Mouse (Mus musculus): ENCODE results near the gene Frat1. TPM values are rescaled to one million over a fixed set of nuclear protein-coding genes. Genes with fewer than 3 reads are reported as not detected.
"Not testable (repeated sequence)": the region's sequence is repeated elsewhere in the genome, so short reads cannot be mapped to it uniquely, and the experiment has no call there.

The Frat1 gene
- polyA plus RNA-seq, 1 experiment, result 14.8 TPM

DNA sequence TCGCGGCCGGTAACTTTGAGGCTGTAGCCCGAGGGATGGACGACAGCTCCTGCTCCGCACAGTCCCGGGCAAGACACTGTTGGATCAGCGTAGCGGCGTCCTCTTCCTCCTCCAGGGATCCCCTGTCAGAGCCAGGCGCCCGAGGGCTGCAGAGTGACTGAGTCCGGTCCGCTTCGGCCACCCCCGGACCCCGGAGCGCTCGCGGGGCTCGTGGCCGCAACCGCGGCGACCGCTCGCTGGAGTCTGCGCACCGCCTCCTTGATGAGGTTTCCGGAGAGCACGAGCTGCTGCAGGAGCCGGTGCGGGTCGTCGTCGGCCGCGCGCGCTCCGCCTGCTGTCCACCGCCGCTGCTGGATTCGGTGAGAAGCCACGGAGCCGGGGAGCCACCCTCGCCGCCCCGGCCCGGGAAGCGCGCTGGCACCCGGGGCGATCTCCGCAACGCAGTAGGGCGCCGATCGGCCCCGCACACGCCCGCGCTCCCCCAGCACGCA is 17.4 kb downstream of the Frat1 start:
- peak; percentile 64 for DNase-seq (ENCODE audit: low read depth)
- TF ChIP-seq CTCF (IDR thresholded peaks at IDR 0.05; ENCODE audit: borderline replicate concordance, extremely low read depth, insufficient read depth, insufficient read length) (no peak), POLR2A (IDR thresholded peaks at IDR 0.05; ENCODE audit: borderline replicate concordance, extremely low read depth, insufficient read depth, insufficient read length, poor library complexity, severe bottlenecking) (no peak)

DNA sequence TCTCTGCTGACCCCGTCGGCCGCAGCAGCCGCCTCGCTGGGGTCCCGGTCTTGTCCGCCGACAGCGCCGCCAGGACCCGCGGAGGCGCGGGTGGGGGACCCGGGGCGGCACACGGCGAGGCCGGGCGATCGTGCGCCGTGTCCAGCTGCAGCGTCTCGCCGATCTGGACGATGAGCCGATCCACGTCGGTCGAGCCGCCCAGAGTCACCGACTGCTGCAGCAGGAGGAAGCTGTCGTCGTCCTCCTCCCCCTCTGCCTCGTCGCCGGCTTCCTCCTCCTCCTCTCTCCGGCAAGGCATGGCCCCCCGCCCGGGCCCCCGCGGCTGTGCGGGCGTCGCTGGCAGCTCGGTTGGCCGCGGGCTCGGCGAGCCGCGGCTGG is 17.8 kb downstream of the Frat1 start:
- DNase-seq (ENCODE audit: low read depth), result not testable (repeated sequence)

DNA sequence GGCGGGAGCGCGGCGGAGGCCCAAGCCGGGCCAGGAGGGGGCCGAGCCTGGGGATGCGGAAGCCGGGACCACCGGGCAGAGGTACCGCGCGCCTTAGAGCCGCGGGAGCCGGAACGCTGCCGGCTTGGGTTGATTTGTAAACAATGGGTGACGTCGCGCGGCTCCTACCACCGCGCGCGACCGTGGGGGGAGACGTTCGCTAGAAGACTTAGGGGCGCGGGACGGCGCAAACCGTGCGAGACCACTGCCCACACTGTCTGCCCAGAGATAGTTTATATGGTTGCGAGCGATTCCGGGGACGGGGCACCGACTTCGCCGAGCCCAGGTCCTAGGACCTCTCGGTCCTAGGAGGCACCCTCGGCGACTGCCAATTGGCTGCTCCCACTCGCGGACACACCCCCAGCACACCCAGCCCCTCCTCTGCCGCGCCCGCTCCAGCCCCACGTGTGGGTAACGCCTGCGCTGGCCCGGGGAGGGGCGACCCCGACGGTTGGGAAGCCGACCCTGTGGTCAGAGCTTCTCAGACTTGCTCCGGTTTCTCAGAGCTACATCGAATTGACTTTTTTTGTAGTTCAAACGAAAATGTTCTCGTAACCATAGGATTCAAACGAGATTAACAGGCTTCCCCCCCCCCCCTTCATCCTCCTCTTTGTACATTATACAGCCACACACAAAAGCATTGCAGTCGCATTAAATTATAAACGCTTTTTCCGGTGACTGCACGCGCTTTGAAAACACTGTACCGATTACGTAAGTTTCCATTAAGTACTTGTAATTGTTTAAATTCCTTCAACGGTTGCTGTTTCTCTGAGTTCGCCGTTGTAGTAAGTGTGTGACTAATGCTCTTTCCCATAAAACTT is 18.5 kb downstream of the Frat1 start, which contains the start of gene Frat2:
Gene Frat2 (minus strand): TSS at position 141 of the 860 bp plus-strand sequence.
- peak; percentile 98 for DNase-seq (ENCODE audit: low read depth)
- TF ChIP-seq POLR2A (IDR thresholded peaks at IDR 0.05; ENCODE audit: borderline replicate concordance, extremely low read depth, insufficient read depth, insufficient read length, poor library complexity, severe bottlenecking), result peak; percentile 46; the same call in 1 of the 2 replicates
- no peak for TF ChIP-seq CTCF (IDR thresholded peaks at IDR 0.05; ENCODE audit: borderline replicate concordance, extremely low read depth, insufficient read depth, insufficient read length)

DNA sequence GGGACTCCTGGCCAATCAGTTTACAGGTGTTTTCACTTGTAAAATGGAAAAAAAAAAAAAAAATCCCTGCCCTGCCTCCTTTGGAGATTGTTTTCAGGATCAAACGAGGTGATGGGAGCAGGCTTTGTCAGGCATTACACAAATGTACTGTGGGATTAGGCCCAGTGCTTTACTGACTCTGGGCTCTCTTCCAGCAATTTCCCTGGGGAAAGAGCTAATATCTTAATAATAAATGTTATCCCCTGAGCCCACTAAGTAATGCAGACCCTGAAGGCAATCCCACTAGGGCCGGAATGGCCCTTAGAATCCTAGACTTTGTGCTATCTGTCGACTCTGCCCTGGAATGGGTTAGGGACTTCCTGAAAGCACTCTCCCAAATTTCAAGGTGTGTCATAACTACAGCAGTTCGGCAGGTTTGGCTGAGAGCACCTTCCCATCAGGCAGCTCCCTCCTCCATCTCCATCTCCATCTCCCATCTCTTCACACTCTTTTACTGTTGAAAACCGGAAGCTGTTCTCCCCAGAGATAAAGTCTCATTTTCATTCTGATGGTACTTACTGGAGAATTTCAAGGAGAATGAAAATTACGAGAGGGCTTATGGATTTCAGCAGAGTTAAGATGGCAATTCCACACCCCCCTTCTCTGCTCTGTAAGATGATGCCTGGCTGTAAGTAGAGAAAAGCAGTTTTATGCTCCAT is 20.4 kb downstream of the Frat1 start:
- TF ChIP-seq CTCF (IDR thresholded peaks at IDR 0.05; ENCODE audit: borderline replicate concordance, extremely low read depth, insufficient read depth, insufficient read length), result no peak
- TF ChIP-seq POLR2A (IDR thresholded peaks at IDR 0.05; ENCODE audit: borderline replicate concordance, extremely low read depth, insufficient read depth, insufficient read length, poor library complexity, severe bottlenecking), result no peak
- DNase-seq (ENCODE audit: low read depth), result peak; percentile 61

DNA sequence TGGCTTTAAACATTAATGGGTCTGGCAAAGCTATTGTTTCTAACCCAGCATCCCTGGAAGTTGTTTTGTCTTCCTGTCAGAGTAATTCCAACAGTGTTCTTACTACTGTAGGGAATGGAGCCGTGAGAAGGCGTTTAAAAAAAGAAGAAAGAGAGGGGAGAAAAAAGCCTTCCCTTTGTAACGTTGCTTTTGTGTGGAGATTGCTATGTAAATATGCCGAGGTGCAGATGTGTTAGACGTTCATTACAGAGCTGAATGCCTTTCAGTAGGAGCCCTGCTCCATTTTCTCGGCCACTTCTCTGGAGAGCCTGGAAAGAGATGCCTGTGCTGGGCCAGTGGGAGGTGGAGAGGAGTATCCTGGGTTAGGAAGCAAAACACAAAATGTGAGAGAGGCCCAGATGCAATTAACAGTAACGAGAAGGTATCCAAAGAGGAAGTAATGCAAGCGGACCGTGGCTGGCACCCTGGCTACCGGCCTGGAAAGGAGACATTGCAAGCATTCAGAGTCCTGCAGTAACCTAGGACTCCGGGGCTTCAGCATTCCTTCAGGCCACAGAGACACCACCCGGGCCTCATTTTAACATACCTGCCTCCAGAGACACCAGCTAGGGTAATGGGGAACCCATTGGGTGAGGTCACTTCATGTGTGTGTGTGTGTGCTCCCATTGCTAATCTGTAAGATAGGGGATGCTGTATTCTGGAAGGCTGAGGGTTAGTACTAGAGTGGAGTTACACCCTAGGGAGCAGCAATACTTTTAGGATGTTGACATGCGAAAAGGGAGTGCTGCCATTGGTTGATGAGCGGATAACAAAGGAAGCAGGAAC is 21.2 kb downstream of the Frat1 start:
- DNase-seq (ENCODE audit: low read depth), result peak; percentile 81

DNA sequence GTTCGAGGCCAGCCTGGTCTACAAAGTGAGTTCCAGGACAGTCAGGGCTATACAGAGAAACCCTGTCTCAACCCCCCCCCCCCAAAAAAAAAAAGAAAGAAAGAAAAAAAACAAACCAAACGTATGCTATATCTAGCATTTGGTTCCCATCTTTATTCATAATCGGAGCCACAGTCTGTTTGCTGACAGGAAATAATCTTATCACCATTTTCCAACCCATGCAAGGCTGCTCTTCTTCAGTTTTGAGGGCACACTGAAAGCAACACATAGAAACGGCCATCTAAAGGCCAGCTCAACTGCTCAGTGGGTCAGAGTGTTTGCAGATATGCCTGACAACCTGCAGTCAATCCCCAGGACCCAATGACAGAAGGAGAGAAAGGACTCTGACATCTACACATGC is 22.7 kb downstream of the Frat1 start:
- DNase-seq (ENCODE audit: low read depth), result no peak
- TF ChIP-seq CTCF (IDR thresholded peaks at IDR 0.05; ENCODE audit: borderline replicate concordance, extremely low read depth, insufficient read depth, insufficient read length) (no peak), POLR2A (IDR thresholded peaks at IDR 0.05; ENCODE audit: borderline replicate concordance, extremely low read depth, insufficient read depth, insufficient read length, poor library complexity, severe bottlenecking) (no peak)

More for the DNA sequence above, 21.2 kb downstream of the Frat1 start:
- TF ChIP-seq POLR2A (IDR thresholded peaks at IDR 0.05; ENCODE audit: borderline replicate concordance, extremely low read depth, insufficient read depth, insufficient read length, poor library complexity, severe bottlenecking) (no peak), CTCF (IDR thresholded peaks at IDR 0.05; ENCODE audit: borderline replicate concordance, extremely low read depth, insufficient read depth, insufficient read length) (no peak)

DNA sequence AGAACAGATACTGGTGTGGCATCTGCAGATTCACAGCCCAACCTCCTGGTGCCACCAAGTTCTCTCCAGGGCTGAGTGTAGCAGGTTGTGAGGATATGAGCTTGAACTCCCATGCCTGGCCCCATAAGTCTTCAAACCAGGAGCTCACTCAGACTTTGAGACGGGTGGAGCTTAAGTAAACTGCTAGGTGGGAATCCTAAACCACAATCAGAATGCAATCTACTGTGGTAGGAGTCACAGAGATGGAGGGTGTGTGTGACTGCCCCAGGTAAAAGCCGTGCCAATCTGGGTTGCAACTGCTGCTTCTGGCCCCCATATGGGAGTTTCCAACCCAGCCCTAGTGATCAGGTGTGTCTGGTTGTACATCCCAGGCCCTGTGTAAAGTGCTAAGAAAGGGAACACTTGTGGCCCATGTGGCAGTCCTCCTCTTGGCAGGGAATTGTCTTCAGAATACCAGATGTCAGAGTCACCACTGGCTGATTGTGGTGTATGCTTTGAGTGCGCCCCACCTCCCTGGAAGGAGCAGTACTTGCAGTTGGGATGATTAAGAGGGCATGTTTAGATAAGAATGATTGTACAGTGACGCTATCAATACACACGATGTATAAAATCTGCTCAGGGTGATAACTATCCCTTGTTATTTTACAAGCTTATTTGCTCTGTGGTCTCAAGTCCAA is 27.5 kb downstream of the Frat1 start:
- no peak for TF ChIP-seq POLR2A (IDR thresholded peaks at IDR 0.05; ENCODE audit: borderline replicate concordance, extremely low read depth, insufficient read depth, insufficient read length, poor library complexity, severe bottlenecking)
- no peak for TF ChIP-seq CTCF (IDR thresholded peaks at IDR 0.05; ENCODE audit: borderline replicate concordance, extremely low read depth, insufficient read depth, insufficient read length)
- no peak for DNase-seq (ENCODE audit: low read depth)

DNA sequence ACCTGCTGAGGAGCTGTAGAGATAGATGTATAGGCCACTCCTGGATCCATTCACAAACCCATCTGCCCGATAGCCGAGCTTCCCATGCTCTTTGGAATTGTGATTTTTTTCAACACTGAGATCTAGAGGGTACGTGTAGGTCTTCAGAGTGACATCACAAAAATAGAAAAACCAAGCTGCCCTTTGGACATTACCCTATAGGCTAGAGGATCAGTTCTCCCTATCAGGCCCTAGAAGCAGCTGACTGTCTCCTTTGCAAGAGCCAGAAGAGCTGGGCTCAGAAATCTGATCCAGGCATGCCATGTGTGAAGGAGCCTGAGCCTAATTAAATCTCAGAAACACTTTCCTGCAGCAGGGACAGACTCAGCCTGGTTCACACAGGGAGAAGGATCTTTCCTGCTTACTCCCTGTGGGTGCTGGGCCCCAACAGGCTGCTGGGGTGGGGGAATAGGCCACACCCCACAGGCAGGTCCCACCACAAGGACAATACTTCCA is 28.1 kb downstream of the Frat1 start:
- TF ChIP-seq CTCF (IDR thresholded peaks at IDR 0.05; ENCODE audit: borderline replicate concordance, extremely low read depth, insufficient read depth, insufficient read length), result no peak
- no peak for TF ChIP-seq POLR2A (IDR thresholded peaks at IDR 0.05; ENCODE audit: borderline replicate concordance, extremely low read depth, insufficient read depth, insufficient read length, poor library complexity, severe bottlenecking)
- DNase-seq (ENCODE audit: low read depth), result no peak

DNA sequence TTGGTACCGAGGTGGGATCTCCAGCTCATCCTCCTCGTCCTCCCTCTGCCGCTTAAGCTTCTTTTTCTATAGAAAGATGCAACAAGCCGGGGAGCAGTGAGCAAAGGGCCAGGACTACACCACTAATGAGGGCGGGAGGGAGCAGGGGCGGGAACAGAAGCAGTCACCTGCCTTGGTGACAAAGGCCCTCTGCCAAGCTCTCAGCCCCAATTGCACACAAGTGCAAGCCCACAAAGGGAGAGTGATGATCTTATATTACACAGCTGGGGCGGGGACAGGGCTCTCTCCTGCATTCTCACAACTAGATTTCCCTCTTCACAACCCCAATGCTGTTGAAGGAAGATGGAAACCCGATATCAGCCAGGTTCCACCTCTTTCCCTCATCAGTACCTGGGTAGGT is 36.9 kb downstream of the Frat1 start:
- no peak for DNase-seq (ENCODE audit: low read depth)
- TF ChIP-seq POLR2A (IDR thresholded peaks at IDR 0.05; ENCODE audit: borderline replicate concordance, extremely low read depth, insufficient read depth, insufficient read length, poor library complexity, severe bottlenecking), result no peak
- TF ChIP-seq CTCF (IDR thresholded peaks at IDR 0.05; ENCODE audit: borderline replicate concordance, extremely low read depth, insufficient read depth, insufficient read length), result no peak

DNA sequence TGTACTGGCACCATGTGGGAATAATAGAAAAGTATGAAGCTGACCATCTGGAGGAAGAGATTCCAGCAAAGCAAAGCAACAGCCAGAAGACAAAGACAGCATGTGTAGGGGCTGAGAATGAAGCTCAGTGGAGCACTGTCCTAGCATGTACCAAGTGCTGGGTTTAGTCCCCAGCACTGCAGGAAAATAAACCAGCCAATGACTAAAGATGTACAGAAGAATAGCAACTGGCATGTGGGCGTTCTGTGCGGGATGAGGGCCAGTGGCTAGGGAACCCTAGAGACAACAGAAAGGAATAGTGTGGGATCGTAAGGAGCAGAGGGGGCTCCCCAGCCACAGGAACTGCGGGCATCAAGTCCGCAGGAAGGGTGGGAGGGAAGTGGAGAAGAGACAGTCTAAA is 39.5 kb downstream of the Frat1 start:
- no peak for TF ChIP-seq CTCF (IDR thresholded peaks at IDR 0.05; ENCODE audit: borderline replicate concordance, extremely low read depth, insufficient read depth, insufficient read length)
- TF ChIP-seq POLR2A (IDR thresholded peaks at IDR 0.05; ENCODE audit: borderline replicate concordance, extremely low read depth, insufficient read depth, insufficient read length, poor library complexity, severe bottlenecking), result no peak
- DNase-seq (ENCODE audit: low read depth), result no peak

DNA sequence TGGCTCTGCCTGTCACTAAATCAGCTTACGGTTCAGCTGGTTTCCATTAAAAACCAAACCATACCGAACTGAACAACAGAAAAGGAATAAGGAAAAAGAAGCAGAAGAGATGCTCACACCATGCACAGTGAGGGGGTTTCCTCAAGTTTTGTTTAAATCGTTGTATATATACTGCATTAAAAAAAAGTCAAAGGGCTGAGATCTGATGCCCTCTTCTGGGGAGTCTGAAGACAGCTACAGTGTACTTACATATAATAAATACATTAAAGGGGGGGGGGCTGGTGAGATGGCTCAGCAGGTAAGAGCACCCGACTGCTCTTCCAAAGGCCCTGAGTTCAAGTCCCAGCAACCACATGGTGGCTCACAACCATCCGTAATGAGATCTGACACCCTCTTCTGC is 40.2 kb downstream of the Frat1 start:
- DNase-seq (ENCODE audit: low read depth), result peak; percentile 20

Data from brain, embryonic 14.5 days (tissue).